Mouse (Mus musculus) 416B (cell line): Measurements from ENCODE around the gene Fmod.

Source experiments
- DNase-seq: peaks from one replicate; pipeline ENCODE4 v3.0.0; 2011; ENCODE audit warnings: low read depth

Gene Fmod

GRCm38 (mm10) chr1:134096264-134096934, 59.3 kb downstream of the Fmod start:
- DNase-seq: peak; percentile 54

DNA sequence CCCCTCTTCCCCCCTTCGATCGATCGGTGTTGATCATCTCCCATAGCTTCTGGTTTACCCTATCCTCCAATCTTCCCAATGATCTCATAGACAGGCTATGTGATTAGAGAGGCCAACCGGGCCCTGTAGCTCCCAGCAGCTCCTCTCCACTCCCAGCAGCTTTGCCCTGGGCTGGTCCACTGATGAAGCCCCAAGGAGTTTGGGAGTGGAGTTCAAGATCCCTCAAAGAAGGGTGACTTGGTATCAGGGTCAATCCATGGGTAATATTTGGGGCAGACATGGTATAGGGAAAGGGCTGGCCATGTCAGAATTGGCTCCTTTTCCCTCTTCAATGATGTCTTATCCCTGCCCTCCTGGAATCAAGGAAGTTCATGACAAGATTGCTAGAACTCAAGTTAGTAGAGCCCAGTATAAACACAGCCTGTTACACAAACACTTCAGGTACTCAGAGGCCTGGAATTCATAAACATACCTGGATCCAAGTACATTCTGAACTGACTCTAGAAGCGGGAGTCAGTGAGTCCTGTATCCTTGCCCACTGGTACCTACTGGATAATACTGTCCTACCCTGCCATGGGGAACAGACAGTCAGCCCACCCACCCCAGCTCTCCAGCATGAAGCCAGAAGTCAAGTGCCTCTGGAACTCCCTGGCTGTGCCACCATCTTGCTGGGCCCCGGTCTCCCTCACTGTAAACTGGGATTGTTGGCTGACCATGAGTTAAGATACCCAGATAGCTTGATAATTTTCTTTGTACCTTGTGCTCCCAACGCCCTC, 60.2 kb downstream of the Fmod start:
- no peak for DNase-seq
